Mouse (Mus musculus): ENCODE measurements around the gene Nabp1. TPM values are rescaled to one million over a fixed set of nuclear protein-coding genes. Genes with fewer than 3 reads are reported as not detected.
A peak's percentile ranks its signal among the peaks of the same experiment; 100 is the strongest.

Nabp1 gene
- polyA plus RNA-seq, 1 experiment from 2014 or later: 37.7 TPM

- H3K4me2 ChIP-seq (ENCODE audit: low read length): 0 out of 2 replicates have a peak overlapping the region, but pooled peaks have one; percentile 2
- H3K4me3 ChIP-seq (replicated peaks; ENCODE audit: low read depth, low read length): no peak overlapping the region
- no peaks in the 10 kb centered on the region for H3K36me3 ChIP-seq (ENCODE audit: insufficient read depth, low read length)
- peak overlapping the region; percentile 44 for H3K27ac ChIP-seq
- H3K9me3 ChIP-seq (replicated peaks; ENCODE audit: low read length): no peaks in the 10 kb centered on the region
- ATAC-seq (replicated peaks; ENCODE audit: low FRiP score, low read depth) (no peak), DNase-seq (ENCODE audit: low spot score) (no peak)
- no peak for TF ChIP-seq CTCF (IDR thresholded peaks at IDR 0.05; ENCODE audit: low read depth)
- H3K27me3 ChIP-seq (ENCODE audit: insufficient read depth, low read length): no peaks in the 10 kb centered on the region
- WGBS: 65% methylated on average over 3 of the region's 3 CpGs
- 0 out of 2 replicates have a peak, but pooled peaks cover 3% of the 10 kb centered on the region for H3K4me1 ChIP-seq (replicated peaks; ENCODE audit: insufficient read depth, low read length)
- no peak overlapping the region for H3K9ac ChIP-seq (ENCODE audit: low read depth, low read length)
Observed at GRCm38 (mm10) chr1:51508543-51508942, 30.3 kb upstream of the Nabp1 start.

GRCm38 (mm10) chr1:51507436-51507835 lies 29.2 kb upstream of the Nabp1 start:
- H3K4me2 ChIP-seq (ENCODE audit: low read length): no peak overlapping the region
- no peaks in the 10 kb centered on the region for H3K27me3 ChIP-seq (ENCODE audit: insufficient read depth, low read length)
- TF ChIP-seq CTCF (IDR thresholded peaks at IDR 0.05; ENCODE audit: low read depth): no peak
- DNase-seq (ENCODE audit: low spot score) (no peak), ATAC-seq (replicated peaks; ENCODE audit: low FRiP score, low read depth) (no peak)
- no peak overlapping the region for H3K27ac ChIP-seq
- H3K9ac ChIP-seq (ENCODE audit: low read depth, low read length): no peak overlapping the region
- H3K4me3 ChIP-seq (replicated peaks; ENCODE audit: low read depth, low read length): no peak overlapping the region
- H3K4me1 ChIP-seq (replicated peaks; ENCODE audit: insufficient read depth, low read length): 0 out of 2 replicates have a peak, but pooled peaks cover 3% of the 10 kb centered on the region
- WGBS: 90% methylated on average over 5 of the region's 5 CpGs
- no peaks in the 10 kb centered on the region for H3K36me3 ChIP-seq (ENCODE audit: insufficient read depth, low read length)
- H3K9me3 ChIP-seq (replicated peaks; ENCODE audit: low read length): no peaks in the 10 kb centered on the region

DNA sequence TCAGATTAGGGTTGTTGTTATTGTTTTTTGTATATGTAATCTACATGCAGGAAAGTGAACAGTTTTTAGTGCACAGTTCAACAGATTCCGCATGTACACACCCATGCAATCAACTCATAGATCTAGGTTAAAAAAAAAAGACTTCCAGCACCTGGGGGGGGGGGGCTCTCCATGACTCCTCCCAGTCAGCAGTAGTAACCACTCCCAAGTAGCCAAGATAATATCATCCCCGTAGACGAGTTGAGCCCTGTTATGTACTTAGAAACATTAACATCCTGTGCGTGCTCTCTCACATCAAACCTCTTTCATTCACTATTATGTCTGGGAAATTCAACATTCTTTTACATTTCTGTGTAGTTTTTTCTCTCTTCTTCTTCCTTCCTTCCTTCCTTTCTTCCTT lies 28.0 kb upstream of the Nabp1 start:
- H3K9ac ChIP-seq (ENCODE audit: low read depth, low read length): no peak overlapping the region
- H3K36me3 ChIP-seq (ENCODE audit: insufficient read depth, low read length): no peaks in the 10 kb centered on the region
- no peak overlapping the region for H3K4me2 ChIP-seq (ENCODE audit: low read length)
- no peak overlapping the region for H3K27ac ChIP-seq
- ATAC-seq (replicated peaks; ENCODE audit: low FRiP score, low read depth) (no peak), DNase-seq (ENCODE audit: low spot score) (no peak)
- 0 out of 2 replicates have a peak, but pooled peaks cover 3% of the 10 kb centered on the region for H3K4me1 ChIP-seq (replicated peaks; ENCODE audit: insufficient read depth, low read length)
- no peaks in the 10 kb centered on the region for H3K9me3 ChIP-seq (replicated peaks; ENCODE audit: low read length)
- TF ChIP-seq CTCF (IDR thresholded peaks at IDR 0.05; ENCODE audit: low read depth): no peak
- no peaks in the 10 kb centered on the region for H3K27me3 ChIP-seq (ENCODE audit: insufficient read depth, low read length)
- H3K4me3 ChIP-seq (replicated peaks; ENCODE audit: low read depth, low read length): no peak overlapping the region
- 73% methylated on average over 4 of the region's 4 CpGs for WGBS

GRCm38 (mm10) chr1:51505632-51506031 lies 27.4 kb upstream of the Nabp1 start:
- ATAC-seq (replicated peaks; ENCODE audit: low FRiP score, low read depth): no peak
- no peak overlapping the region for H3K9ac ChIP-seq (ENCODE audit: low read depth, low read length)

GRCm38 (mm10) chr1:51503055-51503454 lies 24.8 kb upstream of the Nabp1 start:
- no peak overlapping the region for H3K27ac ChIP-seq
- no peaks in the 10 kb centered on the region for H3K9me3 ChIP-seq (replicated peaks; ENCODE audit: low read length)
- H3K4me3 ChIP-seq (replicated peaks; ENCODE audit: low read depth, low read length): no peak overlapping the region
- H3K9ac ChIP-seq (ENCODE audit: low read depth, low read length): no peak overlapping the region
- H3K4me1 ChIP-seq (replicated peaks; ENCODE audit: insufficient read depth, low read length): no peaks in the 10 kb centered on the region
- 78% methylated on average over 2 of the region's 2 CpGs for WGBS
- H3K27me3 ChIP-seq (ENCODE audit: insufficient read depth, low read length): no peaks in the 10 kb centered on the region
- no peak overlapping the region for H3K4me2 ChIP-seq (ENCODE audit: low read length)
- TF ChIP-seq CTCF (IDR thresholded peaks at IDR 0.05; ENCODE audit: low read depth): no peak
- H3K36me3 ChIP-seq (ENCODE audit: insufficient read depth, low read length): no peaks in the 10 kb centered on the region
- DNase-seq (ENCODE audit: low spot score): no peak
- no peak for ATAC-seq (replicated peaks; ENCODE audit: low FRiP score, low read depth)

More at GRCm38 (mm10) chr1:51505632-51506031, 27.4 kb upstream of the Nabp1 start:
- H3K4me1 ChIP-seq (replicated peaks; ENCODE audit: insufficient read depth, low read length): 0 out of 2 replicates have a peak, but pooled peaks cover 2% of the 10 kb centered on the region
- no peak for TF ChIP-seq CTCF (IDR thresholded peaks at IDR 0.05; ENCODE audit: low read depth)
- H3K36me3 ChIP-seq (ENCODE audit: insufficient read depth, low read length): no peaks in the 10 kb centered on the region
- H3K27ac ChIP-seq: no peak overlapping the region
- H3K9me3 ChIP-seq (replicated peaks; ENCODE audit: low read length): no peaks in the 10 kb centered on the region
- no peak overlapping the region for H3K4me2 ChIP-seq (ENCODE audit: low read length)
- no peak for DNase-seq (ENCODE audit: low spot score)
- H3K4me3 ChIP-seq (replicated peaks; ENCODE audit: low read depth, low read length): no peak overlapping the region
- WGBS: 84% methylated on average over 1 of the region's 1 CpGs
- no peaks in the 10 kb centered on the region for H3K27me3 ChIP-seq (ENCODE audit: insufficient read depth, low read length)

DNA sequence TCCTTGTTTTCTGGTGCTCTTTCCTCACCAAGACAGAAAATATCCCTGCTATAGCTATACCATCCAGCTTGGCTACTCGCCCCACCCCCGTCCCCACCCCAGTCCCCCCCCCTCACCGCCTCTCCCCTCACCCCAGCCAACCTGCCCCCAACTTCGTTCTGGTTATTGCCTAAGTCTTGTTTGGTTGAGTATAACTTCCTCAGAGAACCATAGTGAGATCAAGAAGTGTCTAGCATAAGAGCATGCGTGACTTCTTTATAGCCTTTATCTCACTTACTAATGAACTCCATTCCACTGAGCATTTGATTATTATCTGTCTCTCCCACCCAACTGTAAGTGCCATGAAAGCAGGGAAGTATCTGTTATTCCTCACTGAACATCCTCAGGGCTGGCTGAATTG lies 24.1 kb upstream of the Nabp1 start:
- no peaks in the 10 kb centered on the region for H3K9me3 ChIP-seq (replicated peaks; ENCODE audit: low read length)
- 76% methylated on average over 5 of the region's 5 CpGs for WGBS
- no peak overlapping the region for H3K9ac ChIP-seq (ENCODE audit: low read depth, low read length)
- no peak overlapping the region for H3K4me3 ChIP-seq (replicated peaks; ENCODE audit: low read depth, low read length)
- no peak for TF ChIP-seq CTCF (IDR thresholded peaks at IDR 0.05; ENCODE audit: low read depth)
- no peaks in the 10 kb centered on the region for H3K4me1 ChIP-seq (replicated peaks; ENCODE audit: insufficient read depth, low read length)
- H3K27ac ChIP-seq: no peak overlapping the region
- no peak overlapping the region for H3K4me2 ChIP-seq (ENCODE audit: low read length)
- no peak for ATAC-seq (replicated peaks; ENCODE audit: low FRiP score, low read depth)
- no peaks in the 10 kb centered on the region for H3K36me3 ChIP-seq (ENCODE audit: insufficient read depth, low read length)
- no peak for DNase-seq (ENCODE audit: low spot score)
- no peaks in the 10 kb centered on the region for H3K27me3 ChIP-seq (ENCODE audit: insufficient read depth, low read length)

DNA sequence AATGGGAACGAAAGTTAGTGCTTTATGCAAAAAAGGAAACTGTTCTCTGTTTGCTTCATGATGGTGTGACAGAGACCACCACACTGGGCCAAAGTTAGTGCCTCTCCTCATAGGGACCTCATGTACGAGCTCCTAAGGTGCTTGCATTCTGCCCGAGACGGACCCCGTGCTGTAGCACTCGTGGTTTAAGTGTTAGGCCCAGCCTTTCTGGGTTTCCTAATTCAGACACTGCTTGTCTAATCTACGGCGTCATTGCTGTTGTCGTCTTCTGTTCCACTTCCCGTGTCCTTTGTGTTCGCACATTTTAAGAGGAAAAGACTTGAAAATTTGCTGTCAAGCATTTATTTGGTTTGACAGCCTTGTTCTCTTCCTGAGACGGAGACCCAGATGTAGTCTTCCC lies 23.0 kb upstream of the Nabp1 start:
- H3K4me2 ChIP-seq (ENCODE audit: low read length): no peak overlapping the region
- H3K4me3 ChIP-seq (replicated peaks; ENCODE audit: low read depth, low read length): no peak overlapping the region
- H3K4me1 ChIP-seq (replicated peaks; ENCODE audit: insufficient read depth, low read length): no peaks in the 10 kb centered on the region
- H3K36me3 ChIP-seq (ENCODE audit: insufficient read depth, low read length): no peaks in the 10 kb centered on the region
- DNase-seq (ENCODE audit: low spot score) (no peak), ATAC-seq (replicated peaks; ENCODE audit: low FRiP score, low read depth) (no peak)
- no peak overlapping the region for H3K9ac ChIP-seq (ENCODE audit: low read depth, low read length)
- no peak overlapping the region for H3K27ac ChIP-seq
- TF ChIP-seq CTCF (IDR thresholded peaks at IDR 0.05; ENCODE audit: low read depth): no peak
- H3K27me3 ChIP-seq (ENCODE audit: insufficient read depth, low read length): no peaks in the 10 kb centered on the region
- WGBS: 80% methylated on average over 12 of the region's 12 CpGs
- no peaks in the 10 kb centered on the region for H3K9me3 ChIP-seq (replicated peaks; ENCODE audit: low read length)
